Mouse (Mus musculus): ENCODE data around the gene Mettl22. TPM values are rescaled to one million over a fixed set of nuclear protein-coding genes. Genes with fewer than 3 reads are reported as not detected.
A peak's percentile ranks its signal among the peaks of the same experiment; 100 is the strongest.

Mettl22 gene
- polyA plus RNA-seq, 1 experiment from 2014 or later: 9.3 TPM

DNA sequence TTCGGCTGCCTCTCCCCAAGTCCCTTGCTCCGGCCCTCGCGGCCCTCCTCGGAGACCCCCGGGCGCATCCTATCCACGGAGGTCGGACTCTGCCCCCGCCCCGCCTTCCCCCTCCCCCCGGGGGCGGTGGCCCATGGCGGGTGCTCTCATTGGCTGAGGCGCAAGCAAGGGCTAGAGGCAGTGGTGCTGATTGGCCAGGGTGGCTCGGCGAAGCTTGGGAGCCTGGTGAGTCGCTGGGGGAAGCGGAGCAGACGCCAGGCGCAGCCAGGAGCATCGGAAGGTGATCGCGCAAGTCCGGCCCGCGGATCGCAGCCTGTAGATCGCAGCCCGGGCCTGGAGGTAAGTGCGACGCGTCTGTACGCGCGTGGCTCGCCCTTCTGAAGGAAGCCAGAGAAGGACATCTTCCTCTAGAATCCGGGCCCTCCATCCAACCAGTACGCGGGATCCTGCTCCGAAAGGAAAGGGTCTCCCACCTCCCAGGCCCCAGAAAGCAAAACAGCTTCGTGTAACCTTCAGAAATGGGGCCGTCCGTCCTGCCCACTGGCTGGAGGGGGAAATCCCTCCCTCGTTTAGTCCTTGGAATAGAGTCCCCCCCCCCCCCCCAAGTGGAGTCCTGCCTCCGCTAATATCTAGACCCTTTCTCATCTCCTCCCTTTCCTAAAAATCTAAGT, 42.8 kb downstream of the Mettl22 start, which contains the start of gene Abat:
TSS of gene Abat (plus strand) at position 194 of the 671 bp plus-strand sequence.
- no peaks in the 10 kb centered on the region; the same call in 1 of the 2 replicates for H3K27me3 ChIP-seq (ENCODE audit: control insufficient read depth, insufficient read depth, low read length)
- 2% methylated on average over 41 of the region's 46 CpGs for WGBS
- peak within 1 kb of the TSS; percentile 45 for H3K4me3 ChIP-seq (ENCODE audit: low read depth, low read length)
- H3K9ac ChIP-seq (ENCODE audit: low read length): peak within 1 kb of the TSS; percentile 64
- no peaks in the 10 kb centered on the region for H3K36me3 ChIP-seq (ENCODE audit: control insufficient read depth, insufficient read depth, low read length)
- no peak within 1 kb of the TSS for H3K27ac ChIP-seq (replicated peaks)
- DNase-seq (ENCODE audit: low spot score) (peak; percentile 89), ATAC-seq (ENCODE audit: low FRiP score, low TSS enrichment) (peak; percentile 99)
- TF ChIP-seq EP300 (optimal IDR thresholded peaks at IDR 0.05) (no peak), CTCF (IDR thresholded peaks at IDR 0.05; ENCODE audit: low read depth) (no peak)
- H3K4me2 ChIP-seq (replicated peaks; ENCODE audit: low read depth): peak within 1 kb of the TSS; percentile 74
- H3K4me1 ChIP-seq (replicated peaks; ENCODE audit: control insufficient read depth, insufficient read depth): no peaks in the 10 kb centered on the region
- H3K9me3 ChIP-seq (ENCODE audit: control insufficient read depth, low read length): no peaks in the 10 kb centered on the region

DNA sequence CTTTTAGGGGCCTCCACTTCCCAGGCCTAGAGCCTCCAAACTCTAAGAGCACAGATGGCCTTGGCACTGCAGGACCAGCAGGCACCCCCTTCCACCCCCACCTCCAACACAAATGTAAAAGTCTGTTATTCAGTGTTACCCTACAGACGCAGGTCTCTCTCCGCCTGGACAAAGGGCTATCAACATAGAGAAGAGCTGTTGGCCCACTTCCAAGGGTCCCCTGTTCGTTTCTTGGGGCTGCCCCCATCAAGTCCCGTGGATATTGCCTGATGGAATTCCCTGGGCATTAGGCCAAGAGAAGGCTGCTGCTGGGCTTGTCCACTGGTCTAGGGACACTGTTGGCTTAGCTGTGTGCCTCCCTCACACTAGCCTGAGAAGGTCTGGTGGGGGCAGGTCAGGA, 43.6 kb downstream of the Mettl22 start:
- H3K4me1 ChIP-seq (replicated peaks; ENCODE audit: control insufficient read depth, insufficient read depth): no peaks in the 10 kb centered on the region
- H3K9ac ChIP-seq (ENCODE audit: low read length): peak overlapping the region; percentile 38; the same call in 1 of the 2 replicates
- H3K27ac ChIP-seq (replicated peaks): no peak overlapping the region
- ATAC-seq (ENCODE audit: low FRiP score, low TSS enrichment): no peak
- DNase-seq (ENCODE audit: low spot score): no peak
- no peak for TF ChIP-seq EP300 (optimal IDR thresholded peaks at IDR 0.05)
- no peaks in the 10 kb centered on the region; the same call in 1 of the 2 replicates for H3K27me3 ChIP-seq (ENCODE audit: control insufficient read depth, insufficient read depth, low read length)
- H3K36me3 ChIP-seq (ENCODE audit: control insufficient read depth, insufficient read depth, low read length): no peaks in the 10 kb centered on the region
- 26% methylated on average over 4 of the region's 4 CpGs for WGBS
- peak overlapping the region; percentile 45 for H3K4me3 ChIP-seq (ENCODE audit: low read depth, low read length)
- peak overlapping the region; percentile 74 for H3K4me2 ChIP-seq (replicated peaks; ENCODE audit: low read depth)
- H3K9me3 ChIP-seq (ENCODE audit: control insufficient read depth, low read length): no peaks in the 10 kb centered on the region

DNA sequence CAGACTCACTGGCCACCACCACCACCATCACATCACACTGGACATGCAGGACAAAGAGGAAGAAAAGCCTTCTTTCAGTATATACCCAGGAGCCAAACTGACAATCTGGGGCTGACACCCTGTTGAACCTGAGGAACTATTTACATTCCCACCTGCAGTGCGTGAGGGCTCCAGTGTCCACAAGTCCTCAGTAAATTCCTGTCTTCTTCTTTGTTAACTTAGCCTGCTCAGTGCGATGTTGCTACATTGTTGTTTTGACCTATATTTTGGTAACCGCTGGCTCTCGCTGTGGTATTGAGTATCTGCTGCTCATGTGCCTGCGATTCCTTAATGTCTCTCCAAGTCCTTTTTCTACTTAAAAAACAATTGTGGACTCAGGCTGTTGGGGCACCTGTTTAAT, 49.9 kb downstream of the Mettl22 start:
- ATAC-seq (ENCODE audit: low FRiP score, low TSS enrichment): no peak
- Histone ChIP-seq H3K27ac (replicated peaks) (no peak overlapping the region), H3K27me3 (ENCODE audit: control insufficient read depth, insufficient read depth, low read length) (no peaks in the 10 kb centered on the region), H3K36me3 (ENCODE audit: control insufficient read depth, insufficient read depth, low read length) (no peaks in the 10 kb centered on the region), H3K4me3 (ENCODE audit: low read depth, low read length) (no peak overlapping the region), H3K4me2 (replicated peaks; ENCODE audit: low read depth) (no peak overlapping the region), H3K9ac (ENCODE audit: low read length) (no peak overlapping the region), H3K4me1 (replicated peaks; ENCODE audit: control insufficient read depth, insufficient read depth) (no peaks in the 10 kb centered on the region; the same call in 1 of the 2 replicates), H3K9me3 (ENCODE audit: control insufficient read depth, low read length) (no peaks in the 10 kb centered on the region)
- DNase-seq (ENCODE audit: low spot score): no peak
- 66% methylated on average over 5 of the region's 5 CpGs for WGBS
- TF ChIP-seq EP300 (optimal IDR thresholded peaks at IDR 0.05) (no peak), CTCF (IDR thresholded peaks at IDR 0.05; ENCODE audit: low read depth) (no peak)

DNA sequence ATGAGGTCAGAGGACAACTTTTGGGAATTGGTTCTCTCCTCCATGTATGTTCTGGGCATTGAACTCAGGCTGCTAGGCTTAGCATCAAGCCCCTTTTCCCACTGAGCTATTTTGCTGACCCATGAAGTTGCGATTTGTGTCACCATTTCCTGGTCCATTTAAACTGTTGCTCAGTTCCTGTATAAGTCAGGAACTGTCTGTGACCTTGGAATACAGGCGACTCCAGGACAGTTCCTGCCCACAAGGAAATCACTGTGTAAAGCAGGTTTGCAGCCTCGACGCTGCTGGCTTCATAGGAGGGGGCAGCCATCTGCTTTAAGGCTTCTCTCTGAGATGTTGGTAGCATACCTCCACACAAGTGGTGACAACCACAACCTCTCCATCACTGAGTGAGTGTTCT, 50.7 kb downstream of the Mettl22 start:
- DNase-seq (ENCODE audit: low spot score) (no peak), ATAC-seq (ENCODE audit: low FRiP score, low TSS enrichment) (no peak)
- Histone ChIP-seq H3K27ac (replicated peaks) (no peak overlapping the region), H3K9ac (ENCODE audit: low read length) (no peak overlapping the region), H3K4me2 (replicated peaks; ENCODE audit: low read depth) (no peak overlapping the region), H3K4me3 (ENCODE audit: low read depth, low read length) (no peak overlapping the region), H3K4me1 (replicated peaks; ENCODE audit: control insufficient read depth, insufficient read depth) (no peaks in the 10 kb centered on the region; the same call in 1 of the 2 replicates), H3K9me3 (ENCODE audit: control insufficient read depth, low read length) (no peaks in the 10 kb centered on the region), H3K27me3 (ENCODE audit: control insufficient read depth, insufficient read depth, low read length) (no peaks in the 10 kb centered on the region), H3K36me3 (ENCODE audit: control insufficient read depth, insufficient read depth, low read length) (no peaks in the 10 kb centered on the region)
- 66% methylated on average over 4 of the region's 4 CpGs for WGBS
- no peak for TF ChIP-seq CTCF (IDR thresholded peaks at IDR 0.05; ENCODE audit: low read depth)
- no peak for TF ChIP-seq EP300 (optimal IDR thresholded peaks at IDR 0.05)

DNA sequence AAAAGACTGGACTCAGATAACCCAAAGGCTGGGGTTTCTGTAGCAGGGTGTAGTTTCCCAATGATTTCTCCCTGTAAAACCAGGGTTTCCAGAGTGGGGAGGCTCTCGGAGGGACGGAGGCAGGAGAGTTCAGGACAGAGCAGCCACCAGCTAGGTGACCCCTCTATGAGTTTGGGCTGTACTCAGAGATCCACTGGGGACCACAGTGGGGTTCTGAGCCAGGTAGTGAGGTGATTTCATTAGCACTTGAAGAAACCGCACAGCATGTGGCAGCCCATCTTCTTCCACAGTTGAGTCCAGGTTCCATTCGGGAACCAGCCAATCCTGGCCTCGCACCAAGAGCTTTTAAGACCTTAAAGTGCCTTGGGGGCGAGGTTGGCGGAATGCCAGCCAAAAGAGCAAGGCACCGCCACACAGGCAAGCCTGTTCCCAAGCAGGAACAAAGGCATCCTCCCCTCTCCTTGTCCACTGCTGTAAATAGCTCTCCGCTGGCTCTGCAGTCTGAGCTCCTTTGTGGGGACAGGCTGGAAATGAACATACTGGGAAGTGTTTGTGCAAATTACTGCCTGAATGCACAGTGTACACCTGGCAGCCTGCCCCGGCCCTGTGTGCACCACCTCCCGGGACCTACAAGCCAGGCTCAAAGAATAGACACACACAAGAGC, 53.0 kb downstream of the Mettl22 start:
- WGBS: 32% methylated on average over 11 of the region's 11 CpGs
- TF ChIP-seq EP300 (optimal IDR thresholded peaks at IDR 0.05) (no peak), CTCF (IDR thresholded peaks at IDR 0.05; ENCODE audit: low read depth) (no peak)
- H3K36me3 ChIP-seq (ENCODE audit: control insufficient read depth, insufficient read depth, low read length): no peaks in the 10 kb centered on the region
- no peak overlapping the region for H3K9ac ChIP-seq (ENCODE audit: low read length)
- DNase-seq (ENCODE audit: low spot score) (peak; percentile 46), ATAC-seq (ENCODE audit: low FRiP score, low TSS enrichment) (peak; percentile 62; the same call in 1 of the 2 replicates)
- no peaks in the 10 kb centered on the region for H3K27me3 ChIP-seq (ENCODE audit: control insufficient read depth, insufficient read depth, low read length)
- no peaks in the 10 kb centered on the region for H3K9me3 ChIP-seq (ENCODE audit: control insufficient read depth, low read length)
- H3K27ac ChIP-seq (replicated peaks): 0 out of 2 replicates have a peak overlapping the region, but pooled peaks have one; percentile 30
- H3K4me3 ChIP-seq (ENCODE audit: low read depth, low read length): no peak overlapping the region
- no peaks in the 10 kb centered on the region; the same call in 1 of the 2 replicates for H3K4me1 ChIP-seq (replicated peaks; ENCODE audit: control insufficient read depth, insufficient read depth)
- no peak overlapping the region for H3K4me2 ChIP-seq (replicated peaks; ENCODE audit: low read depth)
